30 mouse cellular contexts compared by ENCODE assay signal in genomic region chr17:72008389-72008788, GRCm38 (mm10).
A peak's percentile ranks its signal among the peaks of the same experiment; 100 is the strongest.
DNase-seq lines count a peak whose midpoint lies in the region; ATAC-seq lines count a peak whose summit lies in the region.
"Had no signal": no experiment of that assay in that cellular context is flagged by ENCODE, and none has a peak within 500 bp of the region (broad histone marks: within the 10 kb centered on the region; RNA-seq: fewer than 3 reads in every experiment).

No protein-coding gene starts in this region.

- no peak overlapping the region for H3K4me2 ChIP-seq in kidney, embryonic 14.5 days (replicated peaks; ENCODE audit: low read depth, low read length)
- H3K4me2 ChIP-seq: embryonic facial prominence, embryonic 12.5 days; forebrain, embryonic 15.5 days; heart, embryonic 13.5 days; hindbrain, embryonic 15.5 days; kidney, embryonic 15.5 days; limb, embryonic 13.5 days; liver, embryonic 11.5 days; lung, embryonic 15.5 days; midbrain, embryonic 11.5 days; neural tube, embryonic 12.5 days had no signal

- peak; percentile 52 to 55 for DNase-seq in cerebellum, postnatal 10 days
- no peak for DNase-seq in cerebellum, adult 11 months
- DNase-seq in kidney, adult 9 months = peak; percentile 20
- DNase-seq in adrenal gland, postnatal 10 days = peak; percentile 44
- no peak for DNase-seq in right cerebral cortex, adult 2 months (ENCODE audit: low spot score in 2 of 2)
- DNase-seq in left cerebral cortex, adult 18-20 months (ENCODE audit: low spot score in 2 of 2) = no peak
- DNase-seq: cerebellum, adult 9-10 months; embryo, embryonic 11 days; gastrocnemius, adult 2 months; gastrocnemius, postnatal 36 days; heart, adult 2 months; heart, postnatal 10 days; kidney, postnatal 36 days; right cerebral cortex, adult 18-20 months had no signal

- no peaks in the 10 kb centered on the region for H3K36me3 ChIP-seq in kidney, embryonic 14.5 days (ENCODE audit: control insufficient read depth, insufficient read depth, low read length)
- H3K36me3 ChIP-seq: embryonic facial prominence, embryonic 12.5 days; forebrain, embryonic 15.5 days; heart, embryonic 13.5 days; hindbrain, embryonic 10.5 days; hindbrain, embryonic 15.5 days; kidney, embryonic 15.5 days; limb, embryonic 13.5 days; lung, embryonic 15.5 days; neural tube, embryonic 12.5 days had no signal

- no peaks in the 10 kb centered on the region for H3K4me1 ChIP-seq in kidney, embryonic 14.5 days (ENCODE audit: control insufficient read depth, insufficient read depth, low read length)
- H3K4me1 ChIP-seq: embryonic facial prominence, embryonic 12.5 days; forebrain, embryonic 15.5 days; heart, embryonic 13.5 days; hindbrain, embryonic 10.5 days; hindbrain, embryonic 15.5 days; limb, embryonic 13.5 days; lung, embryonic 15.5 days; neural tube, embryonic 12.5 days had no signal

- no peaks in the 10 kb centered on the region for H3K27me3 ChIP-seq in kidney, embryonic 14.5 days (ENCODE audit: control insufficient read depth, insufficient read depth, low read length)
- H3K27me3 ChIP-seq: embryonic facial prominence, embryonic 12.5 days; forebrain, embryonic 15.5 days; heart, embryonic 13.5 days; hindbrain, embryonic 15.5 days; kidney, embryonic 15.5 days; limb, embryonic 13.5 days; lung, embryonic 15.5 days; neural tube, embryonic 12.5 days had no signal

- no peak overlapping the region for H3K9ac ChIP-seq in kidney, embryonic 14.5 days (ENCODE audit: low read depth, low read length)
- H3K9ac ChIP-seq: embryonic facial prominence, embryonic 12.5 days; forebrain, embryonic 15.5 days; heart, embryonic 13.5 days; hindbrain, embryonic 15.5 days; kidney, embryonic 15.5 days; limb, embryonic 13.5 days; lung, embryonic 15.5 days; neural tube, embryonic 12.5 days had no signal

- H3K27ac ChIP-seq in kidney, embryonic 14.5 days (ENCODE audit: low read depth, low read length) = no peak overlapping the region
- H3K27ac ChIP-seq: embryonic facial prominence, embryonic 12.5 days; forebrain, embryonic 15.5 days; gastrocnemius, adult 2 months; heart, adult 2 months; heart, embryonic 13.5 days; hindbrain, embryonic 10.5 days; hindbrain, embryonic 15.5 days; kidney, embryonic 15.5 days; layer of hippocampus, adult 2 months; limb, embryonic 13.5 days; lung, embryonic 15.5 days; neural tube, embryonic 12.5 days had no signal

- H3K4me3 ChIP-seq in kidney, embryonic 14.5 days (ENCODE audit: low read length) = no peak overlapping the region
- H3K4me3 ChIP-seq: embryonic facial prominence, embryonic 12.5 days; forebrain, embryonic 15.5 days; gastrocnemius, adult 2 months; heart, adult 2 months; heart, embryonic 13.5 days; hindbrain, embryonic 10.5 days; hindbrain, embryonic 15.5 days; kidney, embryonic 15.5 days; layer of hippocampus, adult 2 months; limb, embryonic 13.5 days; lung, embryonic 15.5 days; myocyte; neural tube, embryonic 12.5 days had no signal

- 82% methylated on average over 5 of the region's 5 CpGs for WGBS in kidney, embryonic 14.5 days

- no peaks in the 10 kb centered on the region for H3K9me3 ChIP-seq in kidney, embryonic 14.5 days (ENCODE audit: control insufficient read depth, low read length)
- H3K9me3 ChIP-seq: embryonic facial prominence, embryonic 12.5 days; forebrain, embryonic 15.5 days; heart, embryonic 13.5 days; hindbrain, embryonic 10.5 days; hindbrain, embryonic 15.5 days; kidney, embryonic 15.5 days; limb, embryonic 13.5 days; lung, embryonic 15.5 days; neural tube, embryonic 12.5 days had no signal

- ATAC-seq in kidney, embryonic 14.5 days (ENCODE audit: low FRiP score, low TSS enrichment) = no peak
- ATAC-seq: CD4-positive, CD25-positive, alpha-beta regulatory T cell, adult 4 months; forebrain, embryonic 15.5 days; inflammation-experienced regulatory T-cells, adult 6 months had no signal

Comparison
In these comparisons a context has a peak if more than half of its experiments do, and no peak if none do; other contexts are left out.
1. DNase-seq: peak in cerebellum, postnatal 10 days (2 of 2), kidney, adult 9 months (single experiment) and adrenal gland, postnatal 10 days (single experiment); none in cerebellum, adult 11 months (single experiment), right cerebral cortex, adult 2 months (0 of 2) and left cerebral cortex, adult 18-20 months (0 of 2).